Mouse (Mus musculus) cortical plate, adult 2 months (tissue): Measurements from ENCODE around the gene Rae1. TPM values are rescaled to one million over a fixed set of nuclear protein-coding genes. Genes with fewer than 3 reads are reported as not detected.

Experiments
- H3K27ac ChIP-seq: fragments of 200-500 bp; 2 replicates; pipeline ENCODE4 v1.5.1; 2012; ENCODE audit warnings: low read length, control low read depth, inconsistent platforms; ENCODE audit not compliant: insufficient read depth
- H3K4me1 ChIP-seq: fragments of 200-500 bp; 2 replicates; pipeline ENCODE4 v1.6.1; 2011; ENCODE audit warnings: low read length; ENCODE audit not compliant: control insufficient read depth, insufficient read depth
- H3K4me3 ChIP-seq: fragments of 200-500 bp; 2 replicates; pipeline ENCODE4 v1.5.1; 2011; ENCODE audit warnings: mild to moderate bottlenecking, low read length, control low read depth; ENCODE audit not compliant: insufficient read depth
- CTCF ChIP-seq: fragments of 200-500 bp; IDR thresholded peaks from 2 replicates; pipeline ENCODE4 v1.5.1; 2011; ENCODE audit warnings: mild to moderate bottlenecking, control low read depth, low read length; ENCODE audit not compliant: insufficient read depth; ENCODE audit errors: extremely low read depth
- POLR2A ChIP-seq: fragments of 200-500 bp; IDR thresholded peaks from 2 replicates; pipeline ENCODE4 v1.6.1; 2011; ENCODE audit warnings: mild to moderate bottlenecking, low read length, control low read depth; ENCODE audit not compliant: insufficient read depth; ENCODE audit errors: extremely low read depth
- polyA plus RNA-seq: library from polyadenylated mRNA; depleted of rRNA; stranded (reverse); fragments of >200 nt; gene quantifications from 2 replicates; pipeline ENCODE4 v1.2.3, GENCODE M21; 2012

Gene Rae1
- polyA plus RNA-seq, 1 experiment, result 68.4 TPM

DNA sequence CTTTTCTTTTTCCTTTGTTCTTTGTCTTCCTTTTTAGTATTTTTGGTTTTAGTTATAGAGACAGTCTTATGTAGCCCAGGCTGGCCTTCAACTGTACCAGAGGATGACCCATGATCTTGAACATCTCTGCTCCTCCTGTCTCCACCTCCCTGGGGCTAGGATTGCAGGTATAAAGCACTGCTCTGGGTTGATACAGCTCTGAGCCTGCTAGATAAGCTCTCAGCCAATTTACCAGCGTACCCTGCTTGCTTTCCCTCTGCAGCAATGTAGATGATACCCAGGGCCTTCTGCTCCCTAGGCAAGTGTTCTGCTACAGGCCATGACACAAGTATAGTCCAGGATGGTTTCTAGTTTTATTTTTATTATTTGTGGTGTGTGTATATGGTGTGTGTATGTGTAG is 42.0 kb downstream of the Rae1 start:
- TF ChIP-seq CTCF (no peak), POLR2A (no peak)
- Histone ChIP-seq H3K27ac (no peak overlapping the region), H3K4me1 (no peaks in the 10 kb centered on the region), H3K4me3 (no peak overlapping the region)

- Histone ChIP-seq H3K4me1 (no peaks in the 10 kb centered on the region), H3K4me3 (no peak overlapping the region), H3K27ac (no peak overlapping the region)
- TF ChIP-seq CTCF (no peak), POLR2A (no peak)
Observed at GRCm38 (mm10) chr2:173042504-173043162, 42.7 kb downstream of the Rae1 start.

DNA sequence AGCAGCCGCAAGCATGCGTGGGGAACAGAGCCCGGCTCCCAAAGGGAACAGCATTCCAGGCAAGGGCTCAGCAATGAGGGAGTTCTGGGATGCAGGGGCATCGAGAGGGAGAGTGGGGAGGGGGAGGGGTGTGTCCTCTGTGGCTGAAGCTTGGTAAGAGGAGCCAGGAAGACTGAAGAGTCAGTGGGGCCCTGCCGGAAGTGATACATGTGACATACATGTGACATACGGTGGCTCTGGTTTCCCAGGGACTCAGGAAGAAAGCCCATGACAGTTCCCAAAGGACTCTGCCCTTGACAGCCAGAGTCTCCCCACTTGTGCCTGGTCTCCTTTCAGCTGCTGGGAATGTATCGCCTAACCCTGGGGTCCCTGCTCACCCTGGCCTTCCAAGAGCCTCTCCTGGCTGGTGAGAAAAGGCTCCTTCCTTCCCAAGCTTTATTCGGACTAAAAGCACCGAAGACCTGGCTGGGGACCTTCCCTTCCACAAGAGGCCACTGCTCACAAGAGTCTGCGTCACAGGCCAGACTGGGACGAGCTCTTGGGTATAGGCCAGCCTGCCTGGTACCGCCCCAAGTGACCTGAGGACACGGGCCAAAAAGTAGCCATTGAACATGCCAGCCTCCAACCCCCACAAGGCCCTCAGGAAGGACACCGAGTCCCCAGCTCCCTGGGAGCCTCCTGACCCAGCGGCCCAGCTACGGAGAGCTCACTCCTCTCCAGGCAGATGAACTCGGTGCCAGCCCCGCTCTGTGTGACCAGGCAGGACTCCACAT is 44.5 kb downstream of the Rae1 start:
- Histone ChIP-seq H3K4me1 (no peaks in the 10 kb centered on the region), H3K4me3 (no peak overlapping the region), H3K27ac (no peak overlapping the region)
- TF ChIP-seq CTCF, result no peak
- no peak for TF ChIP-seq POLR2A

DNA sequence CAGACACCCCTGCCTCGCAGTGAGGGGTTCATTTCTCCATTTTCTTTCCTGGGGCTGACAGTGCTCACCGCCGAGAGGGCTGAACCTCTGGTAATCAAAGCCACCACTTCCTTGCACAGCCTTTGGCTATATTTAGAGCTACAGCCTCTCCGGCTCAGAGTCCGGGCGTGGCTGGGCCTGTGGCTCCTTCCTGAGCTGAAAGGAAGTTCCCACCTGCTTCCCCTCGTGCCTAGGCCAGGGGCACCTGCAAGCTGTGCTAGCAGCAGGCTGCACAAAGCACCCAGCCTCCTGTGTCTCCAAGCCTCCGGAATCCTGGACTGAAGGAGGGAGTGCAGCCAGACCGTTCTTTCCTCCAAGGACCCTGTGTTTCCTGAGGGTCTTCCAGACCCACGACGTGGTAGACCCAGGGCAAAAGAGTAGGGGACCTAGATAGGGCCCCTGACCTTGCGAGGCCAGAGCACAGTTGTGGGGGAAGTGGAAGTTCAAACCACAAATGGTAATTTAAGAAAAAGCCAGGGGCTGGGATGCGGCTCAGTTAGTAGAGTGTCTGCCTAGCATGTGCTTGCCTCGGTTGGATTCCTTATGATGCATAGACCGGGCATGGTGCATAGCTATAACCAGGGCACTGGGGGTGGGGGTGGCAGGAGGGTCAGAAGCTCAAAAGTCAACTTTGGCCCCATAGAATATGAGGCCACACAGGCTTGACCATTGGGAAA is 46.8 kb downstream of the Rae1 start:
- Histone ChIP-seq H3K4me1 (no peaks in the 10 kb centered on the region), H3K4me3 (no peak overlapping the region), H3K27ac (no peak overlapping the region)
- TF ChIP-seq POLR2A, result no peak
- TF ChIP-seq CTCF, result no peak

DNA sequence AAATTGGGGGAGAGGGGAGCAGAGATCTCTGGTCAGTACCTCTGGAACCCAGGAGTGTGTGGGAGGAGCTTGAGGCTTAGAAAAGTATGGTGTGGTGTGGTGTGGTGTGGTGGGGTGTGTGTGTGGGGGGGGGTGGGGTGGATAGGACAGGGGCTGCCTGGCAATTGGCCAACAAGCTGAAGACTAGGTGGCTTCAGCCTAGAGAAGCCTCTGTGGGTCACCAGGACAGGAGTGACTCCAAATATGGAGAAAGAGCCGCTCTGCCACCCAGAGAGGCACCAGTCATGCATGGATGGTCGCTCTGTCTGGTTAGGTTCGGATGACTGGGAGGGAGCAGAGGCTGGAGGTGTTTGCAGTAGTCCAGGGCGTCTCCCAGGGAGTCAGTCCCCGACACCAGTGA is 47.6 kb downstream of the Rae1 start:
- no peak for TF ChIP-seq CTCF
- no peak for TF ChIP-seq POLR2A
- Histone ChIP-seq H3K4me3 (no peak overlapping the region), H3K4me1 (no peaks in the 10 kb centered on the region), H3K27ac (no peak overlapping the region)

GRCm38 (mm10) chr2:173048041-173048745 is 48.3 kb downstream of the Rae1 start:
- H3K4me3 ChIP-seq, result no peak overlapping the region
- no peaks in the 10 kb centered on the region for H3K4me1 ChIP-seq
- no peak for TF ChIP-seq CTCF
- no peak overlapping the region for H3K27ac ChIP-seq

DNA sequence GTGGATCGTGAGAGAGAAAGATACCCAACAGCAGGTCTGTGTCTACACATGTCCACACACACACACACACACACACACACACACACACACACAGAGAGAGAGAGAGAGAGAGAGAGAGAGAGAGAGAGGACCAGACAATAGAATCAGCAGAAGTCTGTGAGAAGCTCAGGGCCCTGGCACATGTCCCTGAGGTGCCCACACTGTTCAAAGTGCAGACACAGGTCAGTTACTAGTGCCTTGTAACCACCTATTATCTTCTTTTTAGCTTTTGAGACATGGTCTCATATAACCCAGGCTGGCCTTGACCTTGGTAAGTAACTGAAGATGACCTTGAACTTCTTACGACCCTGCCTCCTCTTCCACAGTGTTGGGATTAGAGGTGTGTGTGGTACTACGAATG is 49.3 kb downstream of the Rae1 start:
- Histone ChIP-seq H3K27ac (no peak overlapping the region), H3K4me1 (no peaks in the 10 kb centered on the region), H3K4me3 (no peak overlapping the region)
- no peak for TF ChIP-seq CTCF
- TF ChIP-seq POLR2A, result no peak

GRCm38 (mm10) chr2:173049817-173050216 is 49.9 kb downstream of the Rae1 start:
- Histone ChIP-seq H3K4me1 (no peaks in the 10 kb centered on the region), H3K27ac (no peak overlapping the region), H3K4me3 (no peak overlapping the region)
- no peak for TF ChIP-seq CTCF

DNA sequence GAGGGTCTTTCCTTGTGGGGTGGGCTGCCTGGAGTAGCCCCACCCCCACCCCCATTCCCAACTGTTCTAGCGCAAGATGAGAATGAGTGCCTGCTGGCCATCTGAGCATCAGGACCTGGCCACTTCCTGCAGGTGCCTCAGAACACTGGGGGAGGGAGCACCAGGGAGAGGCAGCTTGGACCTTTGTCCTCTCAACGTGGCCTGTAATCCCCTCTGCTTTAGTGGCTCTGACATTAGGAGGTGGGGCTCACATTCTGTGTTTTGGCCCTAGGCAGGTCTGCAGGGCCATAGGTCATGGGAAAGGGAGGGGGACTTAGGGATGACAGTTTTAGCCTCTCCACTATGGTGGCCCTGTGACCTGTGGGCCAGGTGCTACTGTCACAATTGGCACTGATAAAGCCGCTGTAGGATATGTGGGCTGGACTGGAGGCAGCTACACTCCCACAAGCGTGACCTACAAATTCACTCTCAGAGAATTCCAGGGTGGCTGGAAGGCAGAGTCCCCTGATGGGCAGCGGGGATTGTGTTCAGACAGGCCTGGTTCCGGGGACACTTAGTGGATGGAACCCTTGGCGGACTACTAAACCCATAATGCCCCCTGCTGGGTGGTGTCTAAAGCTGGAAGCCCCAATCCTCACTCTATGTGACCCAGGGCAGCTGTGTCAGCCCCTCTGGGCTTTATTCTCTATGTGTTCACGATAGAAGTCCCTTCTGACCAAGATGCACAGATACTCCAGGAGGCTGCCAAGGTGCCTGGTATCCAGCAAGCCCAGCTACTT is 50.9 kb downstream of the Rae1 start:
- Histone ChIP-seq H3K4me3 (no peak overlapping the region), H3K4me1 (no peaks in the 10 kb centered on the region), H3K27ac (no peak overlapping the region)
- no peak for TF ChIP-seq POLR2A
- TF ChIP-seq CTCF, result no peak
